Mouse (Mus musculus): Measurements from ENCODE around the gene Samd7. TPM values are rescaled to one million over a fixed set of nuclear protein-coding genes. Genes with fewer than 3 reads are reported as not detected.

Gene Samd7
- polyA plus RNA-seq, 1 experiment from 2014 or later: not detected

DNA sequence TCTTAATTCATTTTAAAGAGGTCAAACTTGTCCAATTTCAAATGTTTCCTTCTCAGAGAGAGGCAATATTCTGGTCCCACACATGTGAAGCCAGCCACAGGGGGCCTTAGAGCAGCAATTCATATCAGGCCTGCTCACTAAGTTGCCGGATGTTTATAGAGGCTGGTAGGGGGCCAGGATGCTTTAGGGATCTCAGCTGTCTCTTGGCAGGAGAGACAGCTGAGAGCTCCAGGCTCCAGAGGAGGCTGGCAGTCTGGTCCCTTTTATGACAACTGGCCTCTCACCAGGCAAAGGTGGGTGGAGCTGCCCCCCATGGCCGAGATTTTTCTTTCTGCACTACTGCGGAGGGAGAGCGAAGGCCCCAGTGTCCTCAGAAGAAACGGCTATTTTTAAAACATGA, 22.9 kb upstream of the Samd7 start:
- Histone ChIP-seq H3K9me3 (replicated peaks) (no peaks in the 10 kb centered on the region), H3K36me3 (no peaks in the 10 kb centered on the region), H3K9ac (no peak overlapping the region), H3K4me1 (replicated peaks) (peaks cover 7% of the 10 kb centered on the region), H3K4me2 (no peak overlapping the region), H3K4me3 (no peak overlapping the region), H3K27ac (ENCODE audit: poor library complexity, severe bottlenecking) (no peak overlapping the region), H3K27me3 (replicated peaks) (no peaks in the 10 kb centered on the region)
- no peak for ATAC-seq (ENCODE audit: insufficient number of reproducible peaks, low FRiP score)
- 26% methylated on average over 5 of the region's 5 CpGs for WGBS

DNA sequence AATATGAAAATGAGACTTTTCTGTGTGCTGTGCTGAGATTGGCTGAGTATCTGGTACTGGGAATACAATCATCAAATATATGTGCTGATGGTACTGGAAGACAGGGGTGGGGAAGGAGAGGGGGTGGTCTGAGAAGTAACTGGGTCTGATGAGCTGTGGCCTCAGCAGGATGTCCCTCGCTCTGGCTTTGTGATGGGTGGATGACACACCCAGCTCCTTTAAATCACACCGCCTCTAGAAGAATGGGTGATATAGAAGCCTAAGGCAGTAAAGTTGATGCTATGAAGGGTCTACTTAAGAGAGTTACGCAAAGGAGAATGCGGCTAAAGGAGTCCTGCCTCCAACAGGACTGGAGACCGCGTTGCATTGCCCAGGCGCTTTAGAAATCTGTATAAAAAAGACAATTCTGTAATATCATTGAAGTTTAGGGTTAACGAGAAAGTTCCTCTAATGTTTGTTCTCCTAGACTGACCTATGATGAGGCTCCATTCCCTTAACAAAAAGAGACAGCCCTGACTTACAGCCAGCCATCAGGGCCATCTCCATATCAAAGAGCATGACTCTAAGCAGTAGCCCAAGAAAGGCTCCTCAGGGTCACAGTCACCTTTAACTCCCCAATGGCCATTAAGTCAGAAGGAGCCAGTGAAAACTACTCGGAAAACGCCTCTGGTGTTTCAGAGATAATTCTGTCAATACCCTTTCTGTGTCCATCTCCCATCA, 21.8 kb upstream of the Samd7 start:
- Histone ChIP-seq H3K27ac (ENCODE audit: poor library complexity, severe bottlenecking) (no peak overlapping the region), H3K4me3 (no peak overlapping the region), H3K4me1 (replicated peaks) (peaks cover 7% of the 10 kb centered on the region), H3K9ac (no peak overlapping the region), H3K9me3 (replicated peaks) (no peaks in the 10 kb centered on the region), H3K27me3 (replicated peaks) (no peaks in the 10 kb centered on the region), H3K4me2 (no peak overlapping the region), H3K36me3 (no peaks in the 10 kb centered on the region)
- WGBS: 51% methylated on average over 10 of the region's 10 CpGs
- ATAC-seq (ENCODE audit: insufficient number of reproducible peaks, low FRiP score): no peak

DNA sequence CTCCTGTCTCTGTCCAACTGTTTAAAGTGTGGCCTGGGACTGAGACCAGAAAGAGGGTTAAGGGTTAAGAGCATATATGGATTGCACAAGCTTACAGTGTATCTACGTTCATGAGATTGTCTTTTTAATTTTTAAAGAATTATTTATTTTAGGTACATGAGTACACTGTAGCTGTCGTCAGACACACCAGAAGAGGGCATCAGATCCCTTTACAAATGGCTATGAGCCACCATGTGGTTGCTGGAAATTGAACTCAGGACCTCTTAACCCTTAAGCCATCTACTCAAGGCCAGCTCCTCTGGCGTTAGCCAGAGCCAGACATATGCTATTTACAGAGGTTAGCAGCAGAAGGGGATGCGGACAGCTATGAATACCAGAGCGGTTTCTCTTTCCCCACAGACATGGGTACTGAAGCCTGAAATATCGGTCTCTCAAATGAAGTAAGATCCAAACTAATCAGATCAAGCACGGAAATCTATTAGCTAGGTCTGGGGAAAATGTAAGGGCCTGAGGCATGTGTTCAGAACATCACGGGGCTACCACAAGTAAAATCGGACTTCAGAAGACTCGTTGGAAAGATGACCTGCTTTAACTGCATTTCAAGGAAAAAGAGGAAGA, 21.1 kb upstream of the Samd7 start:
- no peak overlapping the region for H3K9ac ChIP-seq
- no peaks in the 10 kb centered on the region for H3K36me3 ChIP-seq
- WGBS: 65% methylated on average over 10 of the region's 10 CpGs
- no peaks in the 10 kb centered on the region for H3K9me3 ChIP-seq (replicated peaks)
- H3K4me2 ChIP-seq: no peak overlapping the region
- no peak for ATAC-seq (ENCODE audit: insufficient number of reproducible peaks, low FRiP score)
- no peak overlapping the region for H3K27ac ChIP-seq (ENCODE audit: poor library complexity, severe bottlenecking)
- H3K4me1 ChIP-seq (replicated peaks): peaks cover 7% of the 10 kb centered on the region
- no peaks in the 10 kb centered on the region for H3K27me3 ChIP-seq (replicated peaks)
- H3K4me3 ChIP-seq: no peak overlapping the region

DNA sequence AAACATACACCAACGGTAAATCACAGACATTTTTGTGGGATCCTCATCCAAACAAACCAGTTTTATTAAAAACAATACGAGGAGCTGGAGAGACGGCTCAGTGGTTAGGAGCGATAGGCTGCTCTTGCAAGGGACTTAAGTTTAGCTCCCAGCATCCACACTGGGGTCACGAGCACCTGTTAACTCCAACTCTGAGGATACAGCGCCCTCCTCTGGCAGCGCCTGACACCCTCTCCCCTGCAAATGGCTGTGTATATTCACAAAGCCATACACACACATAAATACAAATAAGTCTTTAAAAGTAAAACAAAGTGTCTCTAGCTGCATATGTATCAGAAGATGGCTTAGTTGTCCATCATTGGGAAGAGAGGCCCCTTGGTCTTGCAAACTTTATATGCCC, 20.6 kb upstream of the Samd7 start:
- peaks cover 7% of the 10 kb centered on the region for H3K4me1 ChIP-seq (replicated peaks)
- no peak overlapping the region for H3K9ac ChIP-seq
- ATAC-seq (ENCODE audit: insufficient number of reproducible peaks, low FRiP score): no peak
- no peak overlapping the region for H3K4me3 ChIP-seq
- H3K27ac ChIP-seq (ENCODE audit: poor library complexity, severe bottlenecking): no peak overlapping the region
- H3K9me3 ChIP-seq (replicated peaks): no peaks in the 10 kb centered on the region
- 74% methylated on average over 7 of the region's 7 CpGs for WGBS
- H3K36me3 ChIP-seq: no peaks in the 10 kb centered on the region
- H3K4me2 ChIP-seq: no peak overlapping the region
- no peaks in the 10 kb centered on the region for H3K27me3 ChIP-seq (replicated peaks)

DNA sequence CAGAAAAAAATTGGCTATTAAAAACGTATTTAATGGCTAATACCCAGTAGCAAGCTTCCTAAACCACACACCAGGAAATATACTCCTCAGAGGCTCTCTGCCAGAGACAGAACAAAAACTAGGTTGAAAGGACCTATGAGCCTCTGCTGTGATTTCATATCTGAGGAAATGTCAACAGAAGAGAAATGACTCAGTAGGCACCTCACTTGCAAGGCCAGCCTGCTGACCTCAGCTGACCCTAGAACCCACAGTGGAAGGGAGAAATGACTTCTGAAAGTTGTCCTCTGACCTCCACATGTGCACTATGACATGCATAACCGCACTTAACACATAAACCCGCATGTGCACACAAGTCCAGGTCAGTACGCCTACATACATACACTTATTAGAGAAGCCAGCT, 18.9 kb upstream of the Samd7 start:
- 65% methylated on average over 4 of the region's 4 CpGs for WGBS
- H3K4me3 ChIP-seq: no peak overlapping the region
- H3K27me3 ChIP-seq (replicated peaks): no peaks in the 10 kb centered on the region
- H3K27ac ChIP-seq (ENCODE audit: poor library complexity, severe bottlenecking): no peak overlapping the region
- H3K4me2 ChIP-seq: no peak overlapping the region
- no peaks in the 10 kb centered on the region for H3K36me3 ChIP-seq
- H3K9ac ChIP-seq: no peak overlapping the region
- H3K9me3 ChIP-seq (replicated peaks): no peaks in the 10 kb centered on the region
- no peak for ATAC-seq (ENCODE audit: insufficient number of reproducible peaks, low FRiP score)
- peaks cover 7% of the 10 kb centered on the region for H3K4me1 ChIP-seq (replicated peaks)

DNA sequence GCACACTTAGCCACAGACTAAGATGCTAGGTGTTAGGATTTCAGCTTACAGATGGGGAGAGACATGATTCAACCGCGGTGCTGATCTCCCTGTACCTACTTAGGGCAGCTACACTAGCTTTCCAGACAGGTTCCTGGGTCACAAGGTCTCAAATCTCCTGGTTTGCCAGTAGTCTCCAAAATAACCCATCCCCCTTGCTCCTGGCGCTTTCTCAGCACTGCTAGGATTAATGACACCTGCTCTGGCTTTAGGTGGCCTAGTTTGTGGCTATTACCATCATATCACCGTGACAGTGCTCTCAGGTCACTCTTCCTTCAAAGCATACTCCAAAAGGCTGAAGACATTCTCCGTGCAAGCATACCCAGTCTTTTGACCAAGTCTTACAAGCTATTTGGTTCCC, 17.0 kb upstream of the Samd7 start:
- Histone ChIP-seq H3K27me3 (replicated peaks) (no peaks in the 10 kb centered on the region), H3K27ac (ENCODE audit: poor library complexity, severe bottlenecking) (no peak overlapping the region), H3K36me3 (no peaks in the 10 kb centered on the region), H3K9ac (no peak overlapping the region), H3K4me1 (replicated peaks) (peaks cover 4% of the 10 kb centered on the region; the same call in 1 of the 2 replicates), H3K9me3 (replicated peaks) (no peaks in the 10 kb centered on the region), H3K4me3 (no peak overlapping the region), H3K4me2 (no peak overlapping the region)
- ATAC-seq (ENCODE audit: insufficient number of reproducible peaks, low FRiP score): no peak
- WGBS: 76% methylated on average over 5 of the region's 5 CpGs

DNA sequence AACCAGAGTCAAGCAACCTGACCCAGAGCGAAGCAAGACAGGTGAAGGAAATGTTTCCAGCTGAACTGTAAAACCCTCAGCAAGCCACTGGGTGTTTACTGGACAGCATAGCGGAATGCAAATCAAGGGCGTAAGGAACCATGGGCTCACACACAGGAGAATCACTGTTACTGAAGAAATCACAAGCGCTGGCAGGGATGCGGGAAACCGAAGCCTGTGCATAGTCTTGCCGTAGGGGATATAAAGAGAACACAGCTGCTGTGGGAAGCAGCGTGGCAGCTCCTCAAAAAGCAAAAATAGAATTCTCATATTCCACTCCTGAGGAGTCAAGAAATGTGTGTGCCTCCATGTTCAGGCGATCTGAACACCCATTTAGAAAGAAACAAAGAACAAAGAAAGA, 9.3 kb upstream of the Samd7 start:
- WGBS: 82% methylated on average over 9 of the region's 9 CpGs
- no peaks in the 10 kb centered on the region for H3K9me3 ChIP-seq (replicated peaks)
- no peaks in the 10 kb centered on the region for H3K27me3 ChIP-seq (replicated peaks)
- H3K27ac ChIP-seq (ENCODE audit: poor library complexity, severe bottlenecking): no peak overlapping the region
- H3K4me3 ChIP-seq: no peak overlapping the region
- H3K4me1 ChIP-seq (replicated peaks): peaks cover 3% of the 10 kb centered on the region; the same call in 1 of the 2 replicates
- no peak for ATAC-seq (ENCODE audit: insufficient number of reproducible peaks, low FRiP score)
- no peaks in the 10 kb centered on the region for H3K36me3 ChIP-seq
- H3K4me2 ChIP-seq: no peak overlapping the region
- H3K9ac ChIP-seq: no peak overlapping the region

DNA sequence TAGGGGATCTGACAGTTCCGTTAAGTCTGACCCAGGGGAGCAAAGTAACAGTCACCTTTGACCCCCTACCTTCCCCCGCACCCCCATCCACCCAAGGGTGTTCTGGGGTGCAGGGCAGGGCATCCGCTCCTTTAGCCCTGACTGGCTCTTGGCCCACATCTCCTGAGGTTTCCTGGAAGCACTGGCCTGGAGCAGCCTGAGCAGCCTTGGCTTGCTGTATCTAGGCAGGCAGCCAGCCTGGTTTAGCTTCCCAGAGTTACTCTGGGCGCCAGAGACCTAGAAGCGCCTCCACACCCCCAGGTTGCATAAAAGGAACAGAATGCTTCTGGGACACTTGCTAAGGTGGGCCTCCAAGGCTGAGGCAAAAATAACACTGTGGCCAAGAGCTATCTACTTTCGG, 4.8 kb upstream of the Samd7 start:
- no peaks in the 10 kb centered on the region for H3K27me3 ChIP-seq (replicated peaks)
- 81% methylated on average over 6 of the region's 6 CpGs for WGBS
- H3K4me3 ChIP-seq: no peak overlapping the region
- H3K27ac ChIP-seq (ENCODE audit: poor library complexity, severe bottlenecking): no peak overlapping the region
- no peaks in the 10 kb centered on the region for H3K36me3 ChIP-seq
- no peak overlapping the region for H3K4me2 ChIP-seq
- H3K9me3 ChIP-seq (replicated peaks): peaks cover 4% of the 10 kb centered on the region
- ATAC-seq (ENCODE audit: insufficient number of reproducible peaks, low FRiP score): no peak
- no peak overlapping the region for H3K9ac ChIP-seq
- H3K4me1 ChIP-seq (replicated peaks): peaks cover 3% of the 10 kb centered on the region; the same call in 1 of the 2 replicates

DNA sequence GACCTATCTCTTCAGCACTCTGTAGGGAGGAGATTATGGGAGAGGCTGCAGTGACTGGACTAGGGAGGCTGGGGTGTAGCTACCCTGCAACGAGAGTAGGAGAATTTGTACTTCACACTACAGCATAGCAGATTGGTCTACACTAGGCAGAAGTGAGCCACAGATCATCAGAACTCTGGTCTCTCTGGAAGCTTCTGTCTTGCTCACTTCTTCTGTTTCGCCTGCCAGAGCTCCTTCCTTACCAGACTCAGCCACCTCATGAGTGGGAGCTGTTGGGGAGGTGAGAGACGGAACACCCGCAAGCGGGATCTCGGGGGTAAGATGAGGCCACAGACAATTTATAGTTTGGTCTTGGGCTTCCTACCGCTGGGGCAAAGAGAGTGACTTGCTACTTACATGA, 3.2 kb upstream of the Samd7 start:
- Histone ChIP-seq H3K9me3 (replicated peaks) (peaks cover 4% of the 10 kb centered on the region), H3K4me3 (no peak overlapping the region)
- 85% methylated on average over 7 of the region's 7 CpGs for WGBS

DNA sequence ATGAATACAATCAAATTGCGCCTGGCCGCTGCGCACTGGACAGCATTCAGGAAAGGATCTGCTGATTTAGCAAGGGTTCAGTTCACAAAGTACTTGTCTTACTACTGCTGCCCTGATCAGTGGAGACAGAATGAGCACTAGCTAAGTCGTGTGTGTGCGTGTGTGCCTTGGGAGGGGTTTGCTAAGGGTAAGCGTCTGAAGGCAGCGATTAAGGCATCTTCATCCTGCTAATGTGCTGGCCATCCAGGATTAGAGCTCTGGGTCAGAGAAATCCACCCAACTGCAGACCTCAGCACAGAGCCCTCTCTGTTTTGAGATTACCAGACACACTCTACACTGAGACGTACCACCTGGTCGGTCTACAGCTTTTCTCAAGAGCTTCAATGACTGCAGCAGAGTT, 2.2 kb downstream of the Samd7 start:
- H3K9me3 ChIP-seq (replicated peaks): peaks cover 4% of the 10 kb centered on the region
- ATAC-seq (ENCODE audit: insufficient number of reproducible peaks, low FRiP score): no peak
- no peak overlapping the region for H3K27ac ChIP-seq (ENCODE audit: poor library complexity, severe bottlenecking)
- no peak overlapping the region for H3K9ac ChIP-seq
- WGBS: 78% methylated on average over 9 of the region's 9 CpGs
- H3K4me1 ChIP-seq (replicated peaks): no peaks in the 10 kb centered on the region
- H3K36me3 ChIP-seq: no peaks in the 10 kb centered on the region
- no peak overlapping the region for H3K4me2 ChIP-seq
- no peak overlapping the region for H3K4me3 ChIP-seq
- no peaks in the 10 kb centered on the region for H3K27me3 ChIP-seq (replicated peaks)

More for the DNA sequence above, 3.2 kb upstream of the Samd7 start:
- Histone ChIP-seq H3K27ac (ENCODE audit: poor library complexity, severe bottlenecking) (no peak overlapping the region), H3K27me3 (replicated peaks) (no peaks in the 10 kb centered on the region), H3K4me1 (replicated peaks) (no peaks in the 10 kb centered on the region), H3K9ac (no peak overlapping the region), H3K4me2 (no peak overlapping the region), H3K36me3 (no peaks in the 10 kb centered on the region)
- ATAC-seq (ENCODE audit: insufficient number of reproducible peaks, low FRiP score): no peak

DNA sequence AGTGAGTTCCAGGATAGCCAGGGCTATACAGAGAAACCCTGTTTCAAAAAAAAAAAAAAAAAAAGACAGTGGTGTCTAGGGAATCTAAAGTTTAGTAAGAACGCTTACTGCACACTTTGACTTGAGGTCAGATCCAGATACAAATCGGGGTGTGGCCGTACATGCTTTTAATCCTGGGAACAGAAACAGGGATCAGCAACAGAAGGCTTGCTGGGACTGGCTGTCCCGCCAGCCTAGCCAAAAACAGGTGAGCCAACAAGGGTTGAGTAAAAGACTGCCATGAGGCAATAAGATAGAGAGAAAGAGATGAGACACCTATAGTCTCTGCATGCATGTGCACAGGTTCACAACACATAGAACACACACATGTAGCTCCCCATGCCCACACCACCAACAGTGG, 8.6 kb downstream of the Samd7 start:
- no peaks in the 10 kb centered on the region for H3K9me3 ChIP-seq (replicated peaks)
- H3K36me3 ChIP-seq: no peaks in the 10 kb centered on the region
- no peak for ATAC-seq (ENCODE audit: insufficient number of reproducible peaks, low FRiP score)
- 91% methylated on average over 4 of the region's 4 CpGs for WGBS
- no peaks in the 10 kb centered on the region for H3K27me3 ChIP-seq (replicated peaks)
- H3K4me2 ChIP-seq: no peak overlapping the region
- H3K27ac ChIP-seq (ENCODE audit: poor library complexity, severe bottlenecking): no peak overlapping the region
- H3K4me1 ChIP-seq (replicated peaks): no peaks in the 10 kb centered on the region
- no peak overlapping the region for H3K4me3 ChIP-seq
- no peak overlapping the region for H3K9ac ChIP-seq

DNA sequence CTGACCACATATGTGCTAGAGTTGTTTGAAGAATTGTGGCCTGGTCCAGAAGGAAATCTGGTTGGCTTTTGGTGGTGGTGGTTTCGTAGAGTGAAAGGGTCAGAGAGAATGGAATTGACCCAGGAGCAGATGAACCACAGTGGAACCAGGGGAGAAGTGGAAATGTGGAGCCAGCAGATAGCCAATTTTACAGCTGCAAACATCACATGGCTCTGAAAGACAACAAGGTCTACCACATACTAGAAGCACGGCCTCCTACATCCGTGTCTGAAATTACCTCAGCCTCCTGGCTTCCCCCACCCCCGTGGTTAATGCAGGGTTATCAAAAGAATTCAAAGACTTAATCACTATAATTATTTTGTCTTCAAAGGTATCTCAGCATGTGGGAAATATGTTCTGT, 18.8 kb downstream of the Samd7 start:
- no peaks in the 10 kb centered on the region for H3K36me3 ChIP-seq
- no peaks in the 10 kb centered on the region for H3K9me3 ChIP-seq (replicated peaks)
- 83% methylated on average over 4 of the region's 4 CpGs for WGBS
- peak overlapping the region; percentile 51; the same call in 1 of the 2 replicates for H3K27ac ChIP-seq (ENCODE audit: poor library complexity, severe bottlenecking)
- no peaks in the 10 kb centered on the region for H3K27me3 ChIP-seq (replicated peaks)
- no peak overlapping the region for H3K9ac ChIP-seq
- H3K4me1 ChIP-seq (replicated peaks): peaks cover 16% of the 10 kb centered on the region
- no peak overlapping the region for H3K4me2 ChIP-seq
- ATAC-seq (ENCODE audit: insufficient number of reproducible peaks, low FRiP score): no peak
- no peak overlapping the region for H3K4me3 ChIP-seq

Data from heart, embryonic 12.5 days (tissue).